Mouse (Mus musculus) MEL (cell line): ENCODE data around the gene 2810021J22Rik. TPM values are rescaled to one million over a fixed set of nuclear protein-coding genes. Genes with fewer than 3 reads are reported as not detected.
"Not testable (repeated sequence)": the region's sequence is repeated elsewhere in the genome, so short reads cannot be mapped to it uniquely, and the experiment has no call there.

ENCODE experiments used
- DNase-seq: peaks from one replicate; pipeline ENCODE4 v3.0.0; 2011; ENCODE audit warnings: low read depth, low spot score
- H3K27ac ChIP-seq: 2 replicates; pipeline ENCODE4 v1.5.1; 2012; ENCODE audit warnings: low read depth, mild to moderate bottlenecking, control low read depth, low read length, moderate library complexity; ENCODE audit not compliant: control insufficient read depth
- H3K27me3 ChIP-seq, 2 experiments: fragments of 150-350 bp in 1 of 2; sonication (generic) in 1 of 2; 2 replicates each; pipeline ENCODE4 v1.6.1; 2012; ENCODE audit warnings: low read length in 2 of 2, mild to moderate bottlenecking in 2 of 2, improper control_type of control experiment in 1 of 2, moderate library complexity in 1 of 2; ENCODE audit not compliant: insufficient read depth in 2 of 2, control insufficient read depth in 1 of 2
- H3K36me3 ChIP-seq, 2 experiments: 2 replicates each; pipeline ENCODE4 v1.6.1; 2012 to 2014; ENCODE audit warnings: low read length in 2 of 2, improper control_type of control experiment in 1 of 2, inconsistent platforms in 1 of 2, mild to moderate bottlenecking in 1 of 2; ENCODE audit not compliant: insufficient read depth in 2 of 2, control insufficient read depth in 1 of 2
- H3K4me1 ChIP-seq, 2 experiments: fragments of 150-350 bp in 1 of 2; sonication (generic) in 1 of 2; 2 replicates each; pipeline ENCODE4 v1.6.1; 2012; ENCODE audit warnings: low read length in 2 of 2, improper control_type of control experiment in 1 of 2, mild to moderate bottlenecking in 1 of 2; ENCODE audit not compliant: insufficient read depth in 2 of 2, control insufficient read depth in 1 of 2
- H3K4me3 ChIP-seq, 2 experiments: fragments of 150-350 bp in 1 of 2; sonication (generic) in 1 of 2; 2 replicates each; pipeline ENCODE4 v1.5.1; 2012; ENCODE audit warnings: low read depth in 2 of 2, low read length in 2 of 2, mild to moderate bottlenecking in 2 of 2, moderate library complexity in 2 of 2, control low read depth in 1 of 2, improper control_type of control experiment in 1 of 2; ENCODE audit not compliant: control insufficient read depth in 1 of 2, insufficient read depth in 1 of 2
- H3K79me2 ChIP-seq: 2 replicates; pipeline ENCODE4 v1.6.1; 2012; ENCODE audit warnings: mild to moderate bottlenecking, low read length, moderate library complexity; ENCODE audit not compliant: control insufficient read depth, poor library complexity, insufficient read depth
- H3K9ac ChIP-seq: 2 replicates; pipeline ENCODE4 v1.6.1; 2012; ENCODE audit warnings: low read depth, mild to moderate bottlenecking, control low read depth, low read length, moderate library complexity; ENCODE audit not compliant: control insufficient read depth, poor library complexity, severe bottlenecking
- H3K9me3 ChIP-seq: fragments of 150-350 bp; sonication (generic); replicated peaks from 2 replicates; pipeline ENCODE4 v1.6.1; 2012; ENCODE audit warnings: mild to moderate bottlenecking, low read length, improper control_type of control experiment, moderate library complexity; ENCODE audit not compliant: insufficient read depth
- GABPA ChIP-seq: IDR thresholded peaks from 2 replicates; pipeline ENCODE4 v1.6.1; 2012; ENCODE audit warnings: low read depth, mild to moderate bottlenecking, inconsistent platforms, low read length, improper control_type of control experiment, moderate library complexity
- GATA1 ChIP-seq: IDR thresholded peaks from 2 replicates; pipeline ENCODE4 v1.6.1; 2011; ENCODE audit warnings: low read depth, low read length, improper control_type of control experiment
- HCFC1 ChIP-seq: IDR thresholded peaks from 2 replicates; pipeline ENCODE4 v1.6.1; 2012; ENCODE audit warnings: low read depth, mild to moderate bottlenecking, inconsistent platforms, low read length, improper control_type of control experiment, moderate library complexity
- MAZ ChIP-seq: IDR thresholded peaks from 2 replicates; pipeline ENCODE4 v1.6.1; 2012; ENCODE audit warnings: low read depth, mild to moderate bottlenecking, inconsistent platforms, low read length, improper control_type of control experiment
- MYB ChIP-seq: IDR thresholded peaks from 2 replicates; pipeline ENCODE4 v1.6.1; 2011; ENCODE audit warnings: mild to moderate bottlenecking, low read depth, low read length, improper control_type of control experiment
- NELFE ChIP-seq: IDR thresholded peaks from 2 replicates; pipeline ENCODE4 v1.6.1; 2011; ENCODE audit warnings: low read depth, low read length, improper control_type of control experiment
- NRF1 ChIP-seq: IDR thresholded peaks from 2 replicates; pipeline ENCODE4 v1.6.1; 2014; ENCODE audit warnings: low read depth, mild to moderate bottlenecking, inconsistent platforms, low read length, improper control_type of control experiment, moderate library complexity; ENCODE audit not compliant: poor library complexity, insufficient read depth, severe bottlenecking
- POLR2A ChIP-seq, 2 experiments: IDR thresholded peaks; 2 replicates each; pipeline ENCODE4 v1.6.1; 2011 to 2012; ENCODE audit warnings: low read length in 2 of 2, mild to moderate bottlenecking in 2 of 2, control low read depth in 1 of 2, improper control_type of control experiment in 1 of 2, low read depth in 1 of 2, moderate library complexity in 1 of 2; ENCODE audit not compliant: control insufficient read depth in 1 of 2, insufficient read depth in 1 of 2, poor library complexity in 1 of 2
- POLR2AphosphoS2 ChIP-seq: IDR thresholded peaks from 2 replicates; pipeline ENCODE4 v1.6.1; 2011; ENCODE audit warnings: low read length, improper control_type of control experiment
- RAD21 ChIP-seq: IDR thresholded peaks from 2 replicates; pipeline ENCODE4 v1.6.1; 2011; ENCODE audit warnings: mild to moderate bottlenecking, low read depth, low read length, improper control_type of control experiment
- RCOR1 ChIP-seq: IDR thresholded peaks from 2 replicates; pipeline ENCODE4 v1.6.1; 2012; ENCODE audit warnings: low read depth, mild to moderate bottlenecking, inconsistent platforms, low read length, improper control_type of control experiment
- SIN3A ChIP-seq: IDR thresholded peaks from 2 replicates; pipeline ENCODE4 v1.6.1; 2012; ENCODE audit warnings: low read length, improper control_type of control experiment, inconsistent platforms
- TCF12 ChIP-seq: IDR thresholded peaks from 2 replicates; pipeline ENCODE4 v1.6.1; 2014; ENCODE audit warnings: low read depth, mild to moderate bottlenecking, inconsistent platforms, low read length, improper control_type of control experiment, moderate library complexity
- USF1 ChIP-seq: IDR thresholded peaks from 2 replicates; pipeline ENCODE4 v1.6.1; 2014; ENCODE audit warnings: low read depth, mild to moderate bottlenecking, inconsistent platforms, low read length, improper control_type of control experiment, moderate library complexity
- USF2 ChIP-seq, 2 experiments: IDR thresholded peaks; 2 replicates each; pipeline ENCODE4 v1.6.1; 2011 to 2012; ENCODE audit warnings: improper control_type of control experiment in 2 of 2, low read length in 2 of 2, borderline replicate concordance in 1 of 2, inconsistent platforms in 1 of 2, low read depth in 1 of 2, mild to moderate bottlenecking in 1 of 2; ENCODE audit not compliant: insufficient read depth in 1 of 2
- ZC3H11A ChIP-seq: IDR thresholded peaks from 2 replicates; pipeline ENCODE4 v1.6.1; 2012; ENCODE audit warnings: low read depth, mild to moderate bottlenecking, inconsistent platforms, low read length, improper control_type of control experiment
- ZKSCAN1 ChIP-seq: IDR thresholded peaks from 2 replicates; pipeline ENCODE4 v1.6.1; 2012; ENCODE audit warnings: low read depth, mild to moderate bottlenecking, inconsistent platforms, low read length, improper control_type of control experiment, moderate library complexity
- ZMIZ1 ChIP-seq: IDR thresholded peaks from 2 replicates; pipeline ENCODE4 v1.6.1; 2012; ENCODE audit warnings: low read depth, mild to moderate bottlenecking, inconsistent platforms, low read length, improper control_type of control experiment, moderate library complexity
- polyA plus RNA-seq, 2 experiments: library from polyadenylated mRNA; stranded (reverse) in 1 of 2; unstranded in 1 of 2; fragments of >175 nt in 1 of 2; fragments of >200 nt in 1 of 2; gene quantifications; 2 replicates each; pipeline versions ENCODE4 v1.2.1 to v1.2.4; 2012; ENCODE audit warnings: low replicate concordance in 2 of 2, low read depth in 1 of 2; ENCODE audit not compliant: insufficient read length in 2 of 2, insufficient read depth in 1 of 2, missing spikeins in 1 of 2
- total RNA-seq: library from RNA; depleted of rRNA; stranded (reverse); fragments of 300-350 nt; gene quantifications from 2 replicates; pipeline ENCODE4 v1.2.3, GENCODE M21; 2012

Gene 2810021J22Rik
- total and polyA plus RNA-seq, 3 experiments: 5.8 to 6.2 TPM; not detected in 1

- H3K9me3 ChIP-seq: no peaks in the 10 kb centered on the region
Measured at GRCm38 (mm10) chr11:58829764-58830163, 37.3 kb upstream of the 2810021J22Rik start.

GRCm38 (mm10) chr11:58832541-58832940 lies 34.5 kb upstream of the 2810021J22Rik start:
- not testable (repeated sequence) for H3K9me3 ChIP-seq, H3K4me3 ChIP-seq, H3K79me2 ChIP-seq, DNase-seq, H3K36me3 ChIP-seq, H3K9ac ChIP-seq, H3K4me1 ChIP-seq, H3K27ac ChIP-seq
- H3K27me3 ChIP-seq: peaks cover 8 to 36% of the 10 kb centered on the region in 2 experiments

More at GRCm38 (mm10) chr11:58829764-58830163, 37.3 kb upstream of the 2810021J22Rik start:
- no peak overlapping the region for H3K9ac ChIP-seq
- no peak for DNase-seq
- H3K79me2 ChIP-seq: no peaks in the 10 kb centered on the region
- no peak for TF ChIP-seq SIN3A
- TF ChIP-seq GATA1: no peak
- TF ChIP-seq ZMIZ1: no peak
- TF ChIP-seq HCFC1: no peak
- TF ChIP-seq NELFE: no peak
- TF ChIP-seq NRF1: no peak
- no peak for TF ChIP-seq RCOR1
- no peak for TF ChIP-seq POLR2A (IDR thresholded peaks at IDR 0.05; ENCODE audit: control insufficient read depth in 1 of 2, insufficient read depth in 1 of 2, low read depth in 1 of 2, low read length in 2 of 2, poor library complexity in 1 of 2)
- TF ChIP-seq USF2 (IDR thresholded peaks at IDR 0.05; ENCODE audit: borderline replicate concordance in 1 of 2, insufficient read depth in 1 of 2, low read depth in 1 of 2, low read length in 2 of 2): no peak
- no peak for TF ChIP-seq TCF12
- TF ChIP-seq MYB: no peak
- no peak for TF ChIP-seq ZC3H11A
- TF ChIP-seq USF1: no peak
- TF ChIP-seq RAD21: no peak
- TF ChIP-seq ZKSCAN1: no peak
- no peak for TF ChIP-seq POLR2AphosphoS2
- no peak for TF ChIP-seq MAZ
- TF ChIP-seq GABPA: no peak
- TF ChIP-seq, all 39 proteins: peak for 0
- Histone ChIP-seq H3K27ac (no peak overlapping the region), H3K36me3 (no peaks in the 10 kb centered on the region), H3K4me1 (no peaks in the 10 kb centered on the region), H3K4me3 (no peak overlapping the region), H3K27me3 (peaks cover 8 to 19% of the 10 kb centered on the region in 2 experiments)

- H3K27ac ChIP-seq: not testable (repeated sequence)
Measured at GRCm38 (mm10) chr11:58838951-58839350, 28.1 kb upstream of the 2810021J22Rik start, which contains the start of gene Olfr311. Olfr311 (plus strand) TSS chr11:58839251.

More at GRCm38 (mm10) chr11:58838951-58839350, 28.1 kb upstream of the 2810021J22Rik start, which contains the start of gene Olfr311:
- H3K9ac ChIP-seq, H3K79me2 ChIP-seq, DNase-seq, H3K4me3 ChIP-seq, H3K4me1 ChIP-seq, H3K36me3 ChIP-seq, H3K9me3 ChIP-seq: not testable (repeated sequence)
- H3K27me3 ChIP-seq: peaks cover 11 to 39% of the 10 kb centered on the region in 2 experiments
